Mouse (Mus musculus): ENCODE data around the gene Prrc2b. TPM values are rescaled to one million over a fixed set of nuclear protein-coding genes. Genes with fewer than 3 reads are reported as not detected.
A peak's percentile ranks its signal among the peaks of the same experiment; 100 is the strongest.

The Prrc2b gene
- total RNA-seq (2022) = 100 to 1,000 TPM; 248 to 277 (median 262) TPM

- DNase-seq (ENCODE audit: low spot score in 2 of 2) = no peak
These were observed at the start of gene Prrc2b for GRCm38 (mm10) chr2:32150924-32151659. Gene Prrc2b (plus strand): TSS chr2:32151082.

- DNase-seq (ENCODE audit: low spot score in 2 of 2) = no peak
These were observed 47.9 kb upstream of the Prrc2b start for GRCm38 (mm10) chr2:32102944-32103343.

GRCm38 (mm10) chr2:32103557-32103956 lies 47.3 kb upstream of the Prrc2b start:
- DNase-seq (ENCODE audit: low spot score in 2 of 2) = peak in 1 of 2 experiments; percentile 63

- DNase-seq (ENCODE audit: low spot score in 2 of 2) = peak in 1 of 2 experiments; percentile 72
These were observed 46.8 kb upstream of the Prrc2b start for GRCm38 (mm10) chr2:32104122-32104521.

- no peak for DNase-seq (ENCODE audit: low spot score in 2 of 2)
These were observed 45.6 kb upstream of the Prrc2b start for GRCm38 (mm10) chr2:32105117-32105913.

- DNase-seq (ENCODE audit: low spot score in 2 of 2) = no peak
These were observed 45.0 kb upstream of the Prrc2b start for GRCm38 (mm10) chr2:32105930-32106329.

GRCm38 (mm10) chr2:32111268-32111667 lies 39.6 kb upstream of the Prrc2b start:
- DNase-seq (ENCODE audit: low spot score in 2 of 2) = peak in 1 of 2 experiments; percentile 64

GRCm38 (mm10) chr2:32112548-32112947 lies 38.3 kb upstream of the Prrc2b start:
- DNase-seq (ENCODE audit: low spot score in 2 of 2) = peak in 1 of 2 experiments; percentile 53

GRCm38 (mm10) chr2:32115851-32116268 lies 35.0 kb upstream of the Prrc2b start:
- DNase-seq (ENCODE audit: low spot score in 2 of 2) = no peak

GRCm38 (mm10) chr2:32119802-32120750 lies 30.8 kb upstream of the Prrc2b start:
- DNase-seq (ENCODE audit: low spot score in 2 of 2) = no peak

GRCm38 (mm10) chr2:32121150-32121549 lies 29.7 kb upstream of the Prrc2b start:
- no peak for DNase-seq (ENCODE audit: low spot score in 2 of 2)

GRCm38 (mm10) chr2:32121785-32122184 lies 29.1 kb upstream of the Prrc2b start:
- no peak for DNase-seq (ENCODE audit: low spot score in 2 of 2)

GRCm38 (mm10) chr2:32127653-32128535 lies 23.0 kb upstream of the Prrc2b start:
- DNase-seq (ENCODE audit: low spot score in 2 of 2) = no peak

- DNase-seq (ENCODE audit: low spot score in 2 of 2) = no peak
These were observed 22.4 kb upstream of the Prrc2b start for GRCm38 (mm10) chr2:32128536-32128841.

GRCm38 (mm10) chr2:32129383-32130074 lies 21.4 kb upstream of the Prrc2b start:
- DNase-seq (ENCODE audit: low spot score in 2 of 2) = no peak

- DNase-seq (ENCODE audit: low spot score in 2 of 2) = no peak
These were observed 20.4 kb upstream of the Prrc2b start for GRCm38 (mm10) chr2:32130435-32130834.

GRCm38 (mm10) chr2:32131205-32131834 lies 19.6 kb upstream of the Prrc2b start:
- no peak for DNase-seq (ENCODE audit: low spot score in 2 of 2)

- DNase-seq (ENCODE audit: low spot score in 2 of 2) = no peak
These were observed 18.9 kb upstream of the Prrc2b start for GRCm38 (mm10) chr2:32131866-32132566.

- DNase-seq (ENCODE audit: low spot score in 2 of 2) = no peak
These were observed 18.3 kb upstream of the Prrc2b start for GRCm38 (mm10) chr2:32132567-32132992.
